Mouse (Mus musculus): Measurements from ENCODE around the gene Armc10.
"Not testable (repeated sequence)": the region's sequence is repeated elsewhere in the genome, so short reads cannot be mapped to it uniquely, and the experiment has no call there.

Gene Armc10

GRCm38 (mm10) chr5:21667191-21668137 is 21.9 kb downstream of the Armc10 start:
- no peak for DNase-seq (ENCODE audit: low spot score)

- no peak for DNase-seq (ENCODE audit: low spot score)
Measured at GRCm38 (mm10) chr5:21669307-21669706, 23.7 kb downstream of the Armc10 start.

- DNase-seq (ENCODE audit: low spot score): no peak
Measured at GRCm38 (mm10) chr5:21672812-21673635, 27.4 kb downstream of the Armc10 start.

- DNase-seq (ENCODE audit: low spot score): no peak
Measured at GRCm38 (mm10) chr5:21673742-21674141, 28.1 kb downstream of the Armc10 start.

- no peak for DNase-seq (ENCODE audit: low spot score)
Measured at GRCm38 (mm10) chr5:21675019-21675418, 29.4 kb downstream of the Armc10 start.

- DNase-seq (ENCODE audit: low spot score): no peak
Measured at GRCm38 (mm10) chr5:21675494-21675893, 29.9 kb downstream of the Armc10 start.

GRCm38 (mm10) chr5:21677939-21678338 is 32.3 kb downstream of the Armc10 start:
- no peak for DNase-seq (ENCODE audit: low spot score)

- no peak for DNase-seq (ENCODE audit: low spot score)
Measured at GRCm38 (mm10) chr5:21678363-21678762, 32.8 kb downstream of the Armc10 start.

- no peak for DNase-seq (ENCODE audit: low spot score)
Measured at GRCm38 (mm10) chr5:21680029-21680428, 34.4 kb downstream of the Armc10 start.

GRCm38 (mm10) chr5:21680940-21681339 is 35.3 kb downstream of the Armc10 start:
- DNase-seq (ENCODE audit: low spot score): no peak

GRCm38 (mm10) chr5:21683811-21684210 is 38.2 kb downstream of the Armc10 start:
- no peak for DNase-seq (ENCODE audit: low spot score)

- DNase-seq (ENCODE audit: low spot score): no peak
Measured at GRCm38 (mm10) chr5:21685001-21685400, 39.4 kb downstream of the Armc10 start.

- DNase-seq (ENCODE audit: low spot score): no peak
Measured at GRCm38 (mm10) chr5:21687042-21687441, 41.4 kb downstream of the Armc10 start.

GRCm38 (mm10) chr5:21692230-21692629 is 46.6 kb downstream of the Armc10 start:
- no peak for DNase-seq (ENCODE audit: low spot score)

- no peak for DNase-seq (ENCODE audit: low spot score)
Measured at GRCm38 (mm10) chr5:21693372-21693870, 47.8 kb downstream of the Armc10 start.

GRCm38 (mm10) chr5:21694854-21695490 is 49.4 kb downstream of the Armc10 start:
- DNase-seq (ENCODE audit: low spot score): no peak

- DNase-seq (ENCODE audit: low spot score): not testable (repeated sequence)
Measured at GRCm38 (mm10) chr5:21699555-21699954, 53.9 kb downstream of the Armc10 start.

GRCm38 (mm10) chr5:21700272-21700821 is 54.7 kb downstream of the Armc10 start:
- DNase-seq (ENCODE audit: low spot score): no peak

- DNase-seq (ENCODE audit: low spot score): no peak
Measured at GRCm38 (mm10) chr5:21700934-21701333, 55.3 kb downstream of the Armc10 start.

- DNase-seq (ENCODE audit: low spot score): peak; percentile 99
Measured at GRCm38 (mm10) chr5:21701351-21702008, 55.9 kb downstream of the Armc10 start, which contains the start of gene Napepld. TSS of gene Napepld (minus strand) at chr5:21701396.

- no peak for DNase-seq (ENCODE audit: low spot score)
Measured at GRCm38 (mm10) chr5:21702009-21702364, 56.4 kb downstream of the Armc10 start.

Data from ovary, postnatal 10 days (tissue).